Mouse (Mus musculus) stomach, embryonic 16.5 days (tissue): Measurements from ENCODE around the gene Sbk3. TPM values are rescaled to one million over a fixed set of nuclear protein-coding genes. Genes with fewer than 3 reads are reported as not detected.

Experiments
- polyA plus RNA-seq: library from polyadenylated mRNA; unstranded; fragments of >200 nt; fragmentation: Nextera tagmentation; extraction: Ambion mirVana; gene quantifications from 2 replicates; pipeline ENCODE4 v1.2.1, GENCODE M21; 2015

Gene Sbk3
- polyA plus RNA-seq, 1 experiment from 2014 or later: not detected

Other genes with a start within 250 kb of the Sbk3 start
- gene Tmem150b, start 245.9 kb downstream of the Sbk3 start, polyA plus RNA-seq: 0.76 and 0.90 TPM in 2 replicates
- 59.6 and 64.3 TPM in 2 replicates for gene Kmt5c, start 231.1 kb downstream of the Sbk3 start, polyA plus RNA-seq
- gene Cox6b2, start 218.1 kb downstream of the Sbk3 start, polyA plus RNA-seq: 61.4 and 70.0 TPM in 2 replicates
- gene Fam71e2, start 199.9 kb downstream of the Sbk3 start, polyA plus RNA-seq: not detected in 2 replicates
- 0.22 and 0.26 TPM in 2 replicates for gene Il11, start 188.3 kb downstream of the Sbk3 start, polyA plus RNA-seq
- 0.72 and 0.79 TPM in 2 replicates for gene Tmem190, start 188.2 kb downstream of the Sbk3 start, polyA plus RNA-seq
- 21.2 and 21.7 TPM in 2 replicates for gene Tmem238, start 181.5 kb downstream of the Sbk3 start, polyA plus RNA-seq
- 255 and 322 TPM in 2 replicates for gene Rpl28, start 178.3 kb downstream of the Sbk3 start, polyA plus RNA-seq
- gene Ube2s, start 158.6 kb downstream of the Sbk3 start, polyA plus RNA-seq: 204 and 212 TPM in 2 replicates
- gene Shisa7, start 126.5 kb downstream of the Sbk3 start, polyA plus RNA-seq: 0.26 and 0.49 TPM in 2 replicates
- gene Isoc2b, start 100.9 kb downstream of the Sbk3 start, polyA plus RNA-seq: 16.7 and 17.6 TPM in 2 replicates
- gene Isoc2a, start 94.0 kb downstream of the Sbk3 start, polyA plus RNA-seq: 1.1 and 1.5 TPM in 2 replicates
- gene Gm36210, start 64.7 kb downstream of the Sbk3 start, polyA plus RNA-seq: 0.10 TPM in 1 of 2 replicates, not detected in the other
- 2.1 and 2.3 TPM in 2 replicates for gene Zfp628, start 56.0 kb downstream of the Sbk3 start, polyA plus RNA-seq
- 3.0 and 4.0 TPM in 2 replicates for gene Nat14, start 49.1 kb downstream of the Sbk3 start, polyA plus RNA-seq
- 3.4 and 3.5 TPM in 2 replicates for gene Ssc5d, start 45.4 kb downstream of the Sbk3 start, polyA plus RNA-seq
- 0.26 and 0.47 TPM in 2 replicates for gene Sbk2, start 6.8 kb downstream of the Sbk3 start, polyA plus RNA-seq
- gene Zfp579, start 25.0 kb upstream of the Sbk3 start, polyA plus RNA-seq: 23.0 and 26.5 TPM in 2 replicates
- 17.2 and 17.5 TPM in 2 replicates for gene Zfp524, start 43.2 kb upstream of the Sbk3 start, polyA plus RNA-seq
- gene Fiz1, start 43.5 kb upstream of the Sbk3 start, polyA plus RNA-seq: 18.9 and 22.6 TPM in 2 replicates
- 0.99 and 1.3 TPM in 2 replicates for gene Gm44973, start 44.3 kb upstream of the Sbk3 start, polyA plus RNA-seq
- gene Zfp865, start 49.2 kb upstream of the Sbk3 start, polyA plus RNA-seq: 3.7 and 4.1 TPM in 2 replicates
- 20.6 and 21.9 TPM in 2 replicates for gene Ccdc106, start 49.4 kb upstream of the Sbk3 start, polyA plus RNA-seq
- not detected in 2 replicates for gene 4632433K11Rik, start 63.0 kb upstream of the Sbk3 start, polyA plus RNA-seq
- gene Zfp784, start 67.3 kb upstream of the Sbk3 start, polyA plus RNA-seq: 5.9 and 6.1 TPM in 2 replicates
- 19.2 and 20.2 TPM in 2 replicates for gene Zfp580, start 80.4 kb upstream of the Sbk3 start, polyA plus RNA-seq
- gene U2af2, start 91.0 kb upstream of the Sbk3 start, polyA plus RNA-seq: 76.3 and 81.1 TPM in 2 replicates
- 50.2 and 50.4 TPM in 2 replicates for gene Epn1, start 109.1 kb upstream of the Sbk3 start, polyA plus RNA-seq
- not detected in 2 replicates for gene Rfpl4, start 145.8 kb upstream of the Sbk3 start, polyA plus RNA-seq
- gene Rasl2-9, start 154.8 kb upstream of the Sbk3 start, polyA plus RNA-seq: 0.40 and 0.54 TPM in 2 replicates
- gene Vmn1r55, start 178.5 kb upstream of the Sbk3 start, polyA plus RNA-seq: not detected in 2 replicates
- gene Vmn1r56, start 225.6 kb upstream of the Sbk3 start, polyA plus RNA-seq: not detected in 2 replicates
- gene Vmn1r57, start 247.3 kb upstream of the Sbk3 start, polyA plus RNA-seq: not detected in 2 replicates